8 mouse cellular contexts compared by ENCODE assay signal in the genomic region with DNA sequence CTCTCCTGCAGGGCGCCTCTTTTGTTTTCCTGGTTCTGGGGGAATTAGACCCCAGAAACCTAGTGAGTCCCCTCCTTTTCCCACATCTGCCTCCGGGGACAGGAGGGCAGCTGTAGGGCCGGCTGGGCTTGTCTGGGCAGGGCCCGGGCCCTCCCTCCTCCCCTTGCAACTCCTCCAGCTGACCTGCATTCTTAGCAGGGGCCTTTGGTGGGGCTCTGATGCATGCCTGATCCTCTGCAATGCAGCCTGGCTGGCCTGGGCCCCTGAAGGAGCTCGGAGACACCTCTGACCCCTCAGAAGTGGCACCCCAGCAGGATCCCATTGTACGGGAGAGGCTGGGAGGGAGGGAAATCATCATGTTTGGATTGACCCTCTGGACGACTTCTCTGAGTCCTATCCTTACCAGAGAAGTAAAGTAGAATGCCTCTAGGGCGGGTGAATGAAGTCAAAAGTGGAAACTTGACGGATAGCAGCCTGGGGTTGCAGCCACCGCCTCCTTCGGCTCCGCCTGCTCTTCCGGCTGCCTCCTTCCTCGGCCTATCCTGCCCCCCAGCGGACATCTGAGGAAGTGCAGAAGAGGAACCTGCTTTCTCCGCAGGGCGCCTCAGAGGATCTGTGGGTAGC. TPM values are rescaled to one million over a fixed set of nuclear protein-coding genes. Genes with fewer than 3 reads are reported as not detected.
A peak's percentile ranks its signal among the peaks of the same experiment; 100 is the strongest.
DNase-seq lines count a peak whose midpoint lies in the region; ATAC-seq and TF ChIP-seq lines count a peak whose summit lies in the region.

No protein-coding gene starts in this region.

- H3K36me3 ChIP-seq in ES-Bruce4 (ENCODE audit: control insufficient read depth, insufficient read depth, low read length, poor library complexity, severe bottlenecking): no peaks in the 10 kb centered on the region
- H3K36me3 ChIP-seq in forebrain, embryonic 13.5 days (ENCODE audit: poor library complexity, severe bottlenecking): no peaks in the 10 kb centered on the region
- no peaks in the 10 kb centered on the region for H3K36me3 ChIP-seq in neural tube, embryonic 14.5 days (ENCODE audit: control insufficient read depth, insufficient read depth, low read length)

- peak; percentile 71; the same call in 1 of the 2 replicates for TF ChIP-seq EP300 in ES-Bruce4 (IDR thresholded peaks at IDR 0.05; ENCODE audit: insufficient read depth, low read depth, low read length)

- 1% methylated on average over 17 of the region's 17 CpGs for WGBS in forebrain, embryonic 13.5 days
- 6% methylated on average over 17 of the region's 17 CpGs for WGBS in large intestine, adult 2 months
- WGBS in neural tube, embryonic 14.5 days: under 1% methylated on average over 17 of the region's 17 CpGs

- H3K27ac ChIP-seq in ES-Bruce4 (ENCODE audit: insufficient read depth, low read length): peak overlapping the region; percentile 96
- no peak overlapping the region for H3K27ac ChIP-seq in forebrain, embryonic 13.5 days
- H3K27ac ChIP-seq in neural tube, embryonic 14.5 days (ENCODE audit: low read depth, low read length): no peak overlapping the region

- no peaks in the 10 kb centered on the region for H3K27me3 ChIP-seq in ES-Bruce4 (ENCODE audit: control insufficient read depth, insufficient read depth, low read length, poor library complexity, severe bottlenecking)
- peaks cover 49% of the 10 kb centered on the region for H3K27me3 ChIP-seq in forebrain, embryonic 13.5 days
- peaks cover 26% of the 10 kb centered on the region for H3K27me3 ChIP-seq in neural tube, embryonic 14.5 days (ENCODE audit: control insufficient read depth, insufficient read depth, low read length)

- intact Hi-C loops in heart, postnatal 14 days (cut with DNase I): loop anchor here (1.0 to 5.0 kb wide), 3 partner anchors 44 to 154 kb away; a partner anchor contains a TSS

- H3K4me3 ChIP-seq in ES-Bruce4 (ENCODE audit: low read depth, low read length): peak overlapping the region; percentile 60
- H3K4me3 ChIP-seq in forebrain, embryonic 13.5 days: peak overlapping the region; percentile 19
- peak overlapping the region; percentile 17; the same call in 1 of the 2 replicates for H3K4me3 ChIP-seq in neural tube, embryonic 14.5 days (ENCODE audit: low read depth, low read length)

- peaks cover 2% of the 10 kb centered on the region for H3K4me1 ChIP-seq in ES-Bruce4 (ENCODE audit: control insufficient read depth, insufficient read depth, low read length)
- H3K4me1 ChIP-seq in forebrain, embryonic 13.5 days: peaks cover 33% of the 10 kb centered on the region
- peaks cover 8% of the 10 kb centered on the region; the same call in 1 of the 2 replicates for H3K4me1 ChIP-seq in neural tube, embryonic 14.5 days (ENCODE audit: control insufficient read depth, insufficient read depth, low read length)

- H3K9ac ChIP-seq in ES-Bruce4 (ENCODE audit: low read depth, poor library complexity, severe bottlenecking): peak overlapping the region; percentile 94
- peak overlapping the region; percentile 43 for H3K9ac ChIP-seq in forebrain, embryonic 13.5 days
- H3K9ac ChIP-seq in neural tube, embryonic 14.5 days (replicated peaks; ENCODE audit: low read depth, low read length): 0 out of 2 replicates have a peak overlapping the region, but pooled peaks have one; percentile 12

- no peaks in the 10 kb centered on the region for H3K9me3 ChIP-seq in ES-Bruce4 (replicated peaks; ENCODE audit: control insufficient read depth, insufficient read depth, low read length, poor library complexity, severe bottlenecking)
- H3K9me3 ChIP-seq in forebrain, embryonic 13.5 days (replicated peaks): no peaks in the 10 kb centered on the region
- no peaks in the 10 kb centered on the region for H3K9me3 ChIP-seq in neural tube, embryonic 14.5 days (ENCODE audit: control insufficient read depth, low read length)

- no peak for TF ChIP-seq POLR2A in ES-Bruce4 (IDR thresholded peaks at IDR 0.05; ENCODE audit: insufficient read depth, low read length)

- 0 out of 2 replicates have a peak, but pooled peaks have one; percentile 22 for ATAC-seq in cerebellum, adult (ENCODE audit: insufficient number of reproducible peaks, low FRiP score, low TSS enrichment)
- peak; percentile 37; the same call in 1 of the 2 replicates for ATAC-seq in forebrain, embryonic 13.5 days
- ATAC-seq in neural tube, embryonic 14.5 days (ENCODE audit: low read depth): 0 out of 2 replicates have a peak, but pooled peaks have one; percentile 12

- peak overlapping the region; percentile 50 for H3K4me2 ChIP-seq in forebrain, embryonic 13.5 days
- peak overlapping the region; percentile 43 for H3K4me2 ChIP-seq in neural tube, embryonic 14.5 days (ENCODE audit: low read depth, low read length)

- peak; percentile 88 to 93 for DNase-seq in heart, postnatal 14 days
- peak; percentile 62 for DNase-seq in large intestine, adult 2 months (ENCODE audit: low read depth, low spot score)
- DNase-seq in lung, adult 18-20 months: peak; percentile 86 to 90
- peak; percentile 82 for DNase-seq in testis, postnatal 14 days (ENCODE audit: low spot score)

- TF ChIP-seq CTCF in ES-Bruce4 (IDR thresholded peaks at IDR 0.05; ENCODE audit: low read depth, low read length): peak; percentile 94

RNA-seq across cellular contexts. Expression of a gene that starts 3.9 kb away (rescaled TPM):
- polyA plus RNA-seq in ES-Bruce4 (2011; ENCODE audit: insufficient read depth, insufficient read length, low read depth, missing spikeins): 6.8 and 7.4 TPM in 2 replicates
- polyA plus RNA-seq in forebrain, embryonic 13.5 days (2015; fragmentation: Nextera tagmentation; extraction: Ambion mirVana): 22.8 and 23.0 TPM in 2 replicates
- total RNA-seq in heart, postnatal 14 days (2021): 10 to 100 TPM; 10.2 to 11.6 TPM
- polyA plus RNA-seq in large intestine, adult 2 months (2012; rRNA removed): 32.1 and 38.6 TPM in 2 replicates
- 8.6 and 10.9 TPM in 2 replicates for polyA plus RNA-seq in neural tube, embryonic 14.5 days (2014; fragmentation: Nextera tagmentation; extraction: Ambion mirVana)

RNA-seq across cellular contexts. Expression of a gene that starts 12.6 kb away (rescaled TPM):
- 12.4 and 13.5 TPM in 2 replicates for polyA plus RNA-seq in ES-Bruce4 (2011; ENCODE audit: insufficient read depth, insufficient read length, low read depth, missing spikeins)
- 0.15 and 0.21 TPM in 2 replicates for polyA plus RNA-seq in forebrain, embryonic 13.5 days (2015; fragmentation: Nextera tagmentation; extraction: Ambion mirVana)
- total RNA-seq in heart, postnatal 14 days (2021): under 1 TPM; 0.07 to 0.12 TPM
- polyA plus RNA-seq in large intestine, adult 2 months (2012; rRNA removed): 0.12 and 0.22 TPM in 2 replicates
- 0.09 TPM in 1 of 2 replicates, not detected in the other for polyA plus RNA-seq in neural tube, embryonic 14.5 days (2014; fragmentation: Nextera tagmentation; extraction: Ambion mirVana)

RNA-seq across cellular contexts. Expression of a gene that starts 15.4 kb away (rescaled TPM):
- polyA plus RNA-seq in ES-Bruce4 (2011; ENCODE audit: insufficient read depth, insufficient read length, low read depth, missing spikeins): 1.5 and 2.4 TPM in 2 replicates
- polyA plus RNA-seq in forebrain, embryonic 13.5 days (2015; fragmentation: Nextera tagmentation; extraction: Ambion mirVana): 3.0 and 3.6 TPM in 2 replicates
- total RNA-seq in heart, postnatal 14 days (2021): under 1 TPM; 0.27 to 0.69 TPM
- 0.11 and 0.16 TPM in 2 replicates for polyA plus RNA-seq in large intestine, adult 2 months (2012; rRNA removed)
- polyA plus RNA-seq in neural tube, embryonic 14.5 days (2014; fragmentation: Nextera tagmentation; extraction: Ambion mirVana): 2.2 and 2.4 TPM in 2 replicates

RNA-seq across cellular contexts. Expression of a gene that starts 15.5 kb away (rescaled TPM):
- 62.6 and 67.1 TPM in 2 replicates for polyA plus RNA-seq in ES-Bruce4 (2011; ENCODE audit: insufficient read depth, insufficient read length, low read depth, missing spikeins)
- 59.3 and 60.7 TPM in 2 replicates for polyA plus RNA-seq in forebrain, embryonic 13.5 days (2015; fragmentation: Nextera tagmentation; extraction: Ambion mirVana)
- total RNA-seq in heart, postnatal 14 days (2021): 10 to 100 TPM; 79.9 to 88.0 TPM
- polyA plus RNA-seq in large intestine, adult 2 months (2012; rRNA removed): 86.8 and 89.4 TPM in 2 replicates
- polyA plus RNA-seq in neural tube, embryonic 14.5 days (2014; fragmentation: Nextera tagmentation; extraction: Ambion mirVana): 60.8 and 63.5 TPM in 2 replicates

RNA-seq across cellular contexts. Expression of a gene that starts 24.6 kb away (rescaled TPM):
- 8.3 and 9.1 TPM in 2 replicates for polyA plus RNA-seq in ES-Bruce4 (2011; ENCODE audit: insufficient read depth, insufficient read length, low read depth, missing spikeins)
- 7.8 and 8.7 TPM in 2 replicates for polyA plus RNA-seq in forebrain, embryonic 13.5 days (2015; fragmentation: Nextera tagmentation; extraction: Ambion mirVana)
- 1 to 10 TPM; 4.6 to 4.9 TPM for total RNA-seq in heart, postnatal 14 days (2021)
- 35.3 and 42.6 TPM in 2 replicates for polyA plus RNA-seq in large intestine, adult 2 months (2012; rRNA removed)
- 9.1 and 9.6 TPM in 2 replicates for polyA plus RNA-seq in neural tube, embryonic 14.5 days (2014; fragmentation: Nextera tagmentation; extraction: Ambion mirVana)

Comparison
In these comparisons a context has a peak if more than half of its experiments do, and no peak if none do; other contexts are left out.
1. H3K9ac ChIP-seq: peak in every context shown above with its lines; median percentile 94 in ES-Bruce4; 43 in forebrain, embryonic 13.5 days; 12 in neural tube, embryonic 14.5 days.
2. RNA of a gene that starts 12.6 kb away (polyA plus RNA-seq): 12.4 to 13.5 TPM in ES-Bruce4; 0.12 to 0.22 TPM in large intestine, adult 2 months, 0.15 to 0.21 TPM in forebrain, embryonic 13.5 days and 0.09 TPM in neural tube, embryonic 14.5 days; every median in the first group is over 10 times any median in the second.
3. Peak in every context shown above with its lines, with median percentiles within 50 percentile points of each other: H3K4me3 ChIP-seq, ATAC-seq and DNase-seq.